Comparison of ENCODE assay signal across 11 mouse cellular contexts in genomic region chr10:68909018-68909417, GRCm38 (mm10).
DNase-seq lines count a peak whose midpoint lies in the region; ATAC-seq and TF ChIP-seq lines count a peak whose summit lies in the region.
"Had no signal": no experiment of that assay in that cellular context is flagged by ENCODE, and none has a peak within 500 bp of the region (broad histone marks: within the 10 kb centered on the region; RNA-seq: fewer than 3 reads in every experiment).

No protein-coding gene starts in this region.

- no peaks in the 10 kb centered on the region for H3K36me3 ChIP-seq in neural tube, embryonic 13.5 days
- no peaks in the 10 kb centered on the region for H3K36me3 ChIP-seq in forebrain, postnatal 0 days (ENCODE audit: insufficient read depth)
- H3K36me3 ChIP-seq in midbrain, embryonic 16.5 days (ENCODE audit: control insufficient read depth, insufficient read depth, low read length) = no peaks in the 10 kb centered on the region
- no peaks in the 10 kb centered on the region for H3K36me3 ChIP-seq in kidney, adult 2 months (ENCODE audit: control insufficient read depth, insufficient read depth, low read length)
- H3K36me3 ChIP-seq: liver, embryonic 12.5 days had no signal

- peak overlapping the region; percentile 23 for H3K27ac ChIP-seq in neural tube, embryonic 13.5 days (replicated peaks)
- H3K27ac ChIP-seq in forebrain, postnatal 0 days (ENCODE audit: low read depth, low read length) = peak overlapping the region; percentile 46
- peak overlapping the region; percentile 71 for H3K27ac ChIP-seq in midbrain, embryonic 16.5 days (ENCODE audit: low read length)
- no peak overlapping the region for H3K27ac ChIP-seq in kidney, adult 2 months (ENCODE audit: insufficient read depth, low read depth, low read length)
- H3K27ac ChIP-seq: heart, adult 2 months; kidney, postnatal 0 days; liver, embryonic 12.5 days had no signal

- H3K4me1 ChIP-seq in neural tube, embryonic 13.5 days (replicated peaks) = peaks cover 9% of the 10 kb centered on the region; the same call in 1 of the 2 replicates
- H3K4me1 ChIP-seq in forebrain, postnatal 0 days (ENCODE audit: insufficient read depth) = no peaks in the 10 kb centered on the region; the same call in 1 of the 2 replicates
- peaks cover 11% of the 10 kb centered on the region for H3K4me1 ChIP-seq in midbrain, embryonic 16.5 days (ENCODE audit: control insufficient read depth, insufficient read depth, low read length)
- no peaks in the 10 kb centered on the region for H3K4me1 ChIP-seq in kidney, adult 2 months (ENCODE audit: control insufficient read depth, insufficient read depth, low read length)
- H3K4me1 ChIP-seq: liver, embryonic 12.5 days had no signal

- DNase-seq in frontal cortex, postnatal 36 days (ENCODE audit: low spot score in 2 of 2) = peak; percentile 3 to 15
- DNase-seq in frontal cortex, postnatal 25 days (ENCODE audit: low spot score in 2 of 2) = no peak
- no peak for DNase-seq in neural tube, embryonic 10.5 days (ENCODE audit: extremely low spot score, low spot score)
- DNase-seq in forebrain, postnatal 0 days = peak; percentile 63
- DNase-seq in kidney, adult 2 months = no peak
- no peak for DNase-seq in gastrocnemius, postnatal 14 days

- peak overlapping the region; percentile 11 for H3K4me2 ChIP-seq in neural tube, embryonic 13.5 days
- H3K4me2 ChIP-seq in forebrain, postnatal 0 days (ENCODE audit: low read depth) = peak overlapping the region; percentile 33
- H3K4me2 ChIP-seq in midbrain, embryonic 16.5 days (ENCODE audit: low read length) = peak overlapping the region; percentile 51
- H3K4me2 ChIP-seq: liver, embryonic 12.5 days had no signal

- H3K27me3 ChIP-seq in neural tube, embryonic 13.5 days = no peaks in the 10 kb centered on the region
- no peaks in the 10 kb centered on the region for H3K27me3 ChIP-seq in forebrain, postnatal 0 days (ENCODE audit: insufficient read depth, low read length)
- no peaks in the 10 kb centered on the region for H3K27me3 ChIP-seq in midbrain, embryonic 16.5 days (ENCODE audit: control insufficient read depth, insufficient read depth, low read depth, low read length)
- H3K27me3 ChIP-seq in kidney, adult 2 months (replicated peaks; ENCODE audit: control insufficient read depth, insufficient read depth, low read length) = no peaks in the 10 kb centered on the region; the same call in 1 of the 2 replicates
- H3K27me3 ChIP-seq: liver, embryonic 12.5 days had no signal

- ATAC-seq in neural tube, embryonic 13.5 days (ENCODE audit: low read depth) = no peak; the same call in 1 of the 2 replicates
- peak; percentile 75; the same call in 1 of the 2 replicates for ATAC-seq in forebrain, postnatal 0 days
- peak; percentile 86; the same call in 1 of the 2 replicates for ATAC-seq in midbrain, embryonic 16.5 days
- ATAC-seq: liver, embryonic 12.5 days had no signal

- WGBS in neural tube, embryonic 13.5 days = 62% methylated on average over 10 of the region's 10 CpGs
- 20% methylated on average over 10 of the region's 10 CpGs for WGBS in forebrain, postnatal 0 days
- 22% methylated on average over 10 of the region's 10 CpGs for WGBS in midbrain, embryonic 16.5 days
- 73% methylated on average over 10 of the region's 10 CpGs for WGBS in kidney, adult 2 months

- TF ChIP-seq POLR2A in kidney, adult 2 months (IDR thresholded peaks at IDR 0.05; ENCODE audit: low read depth, low read length) = no peak

- intact Hi-C loops in gastrocnemius, postnatal 14 days (cut with DNase I; ENCODE audit: low total_unique reads) = loop anchor here (5.0 to 10.0 kb wide), 3 partner anchors 96 to 442 kb away; no protein-coding TSS in a partner anchor

- H3K9ac ChIP-seq in neural tube, embryonic 13.5 days = peak overlapping the region; percentile 12; the same call in 1 of the 2 replicates
- 0 out of 2 replicates have a peak overlapping the region, but pooled peaks have one; percentile 19 for H3K9ac ChIP-seq in forebrain, postnatal 0 days
- peak overlapping the region; percentile 36; the same call in 1 of the 2 replicates for H3K9ac ChIP-seq in midbrain, embryonic 16.5 days (ENCODE audit: low read depth, low read length)
- H3K9ac ChIP-seq: liver, embryonic 12.5 days had no signal

- no peak overlapping the region for H3K4me3 ChIP-seq in neural tube, embryonic 13.5 days
- H3K4me3 ChIP-seq in forebrain, postnatal 0 days (ENCODE audit: low read depth, low read length) = peak overlapping the region; percentile 17; the same call in 1 of the 2 replicates
- H3K4me3 ChIP-seq in midbrain, embryonic 16.5 days (ENCODE audit: low read depth, low read length) = peak overlapping the region; percentile 26
- no peak overlapping the region for H3K4me3 ChIP-seq in kidney, adult 2 months (ENCODE audit: insufficient read depth, low read depth, low read length)
- H3K4me3 ChIP-seq: heart, adult 2 months; liver, embryonic 12.5 days had no signal

- H3K9me3 ChIP-seq in neural tube, embryonic 13.5 days = no peaks in the 10 kb centered on the region
- no peaks in the 10 kb centered on the region for H3K9me3 ChIP-seq in forebrain, postnatal 0 days (ENCODE audit: low read length)
- H3K9me3 ChIP-seq in midbrain, embryonic 16.5 days (replicated peaks; ENCODE audit: control insufficient read depth, low read length, poor library complexity, severe bottlenecking) = no peaks in the 10 kb centered on the region; the same call in 1 of the 2 replicates
- H3K9me3 ChIP-seq: liver, embryonic 12.5 days had no signal

- no peak for TF ChIP-seq CTCF in forebrain, postnatal 0 days (IDR thresholded peaks at IDR 0.05; ENCODE audit: low read depth)
- no peak for TF ChIP-seq CTCF in kidney, adult 2 months (conservative IDR thresholded peaks at IDR 0.05; ENCODE audit: insufficient read depth, insufficient read length, low read depth, low read length)

Comparison
In these comparisons a context has a peak if more than half of its experiments do, and no peak if none do; other contexts are left out.
1. DNase-seq: peak in frontal cortex, postnatal 36 days (2 of 2) and forebrain, postnatal 0 days (single experiment); none in frontal cortex, postnatal 25 days (0 of 2), neural tube, embryonic 10.5 days (single experiment), kidney, adult 2 months (single experiment) and gastrocnemius, postnatal 14 days (single experiment).
2. H3K4me3 ChIP-seq: peak in forebrain, postnatal 0 days (single experiment) and midbrain, embryonic 16.5 days (single experiment); none in neural tube, embryonic 13.5 days (single experiment) and kidney, adult 2 months (single experiment).
3. Peak in every context shown above with its lines, with median percentiles within 50 percentile points of each other: H3K4me2 ChIP-seq and H3K9ac ChIP-seq.